Mouse (Mus musculus) heart, embryonic 11.5 days (tissue): ENCODE results near the gene Zcchc3. TPM values are rescaled to one million over a fixed set of nuclear protein-coding genes. Genes with fewer than 3 reads are reported as not detected.
A peak's percentile ranks its signal among the peaks of the same experiment; 100 is the strongest.

Source experiments
- ATAC-seq: fragments of 200-750 bp; cut with Nextera tagmentation; replicated peaks from 2 replicates; pipeline ENCODE4 v1.8.0; 2017; ENCODE audit warnings: moderate library complexity; ENCODE audit not compliant: insufficient number of reproducible peaks, low FRiP score, low TSS enrichment
- H3K27ac ChIP-seq: fragments of 300-500 bp; sonication (generic); 2 replicates; pipeline ENCODE4 v1.5.1; 2014; ENCODE audit warnings: mild to moderate bottlenecking, low read depth, low read length
- H3K27me3 ChIP-seq: fragments of 300-500 bp; sonication (generic); 2 replicates; pipeline ENCODE4 v1.6.1; 2014; ENCODE audit warnings: mild to moderate bottlenecking, low read length, mixed read lengths; ENCODE audit not compliant: control insufficient read depth, insufficient read depth
- H3K36me3 ChIP-seq: fragments of 300-500 bp; sonication (generic); 2 replicates; pipeline ENCODE4 v1.6.1; 2014; ENCODE audit warnings: mild to moderate bottlenecking, low read length, moderate library complexity, mixed read lengths; ENCODE audit not compliant: control insufficient read depth, insufficient read depth
- H3K4me1 ChIP-seq: fragments of 300-500 bp; sonication (generic); 2 replicates; pipeline ENCODE4 v1.6.1; 2014; ENCODE audit warnings: low read length; ENCODE audit not compliant: control insufficient read depth, insufficient read depth
- H3K4me2 ChIP-seq: fragments of 300-500 bp; sonication (generic); 2 replicates; pipeline ENCODE4 v1.6.1; 2014; ENCODE audit warnings: mild to moderate bottlenecking, moderate library complexity
- H3K4me3 ChIP-seq: fragments of 300-500 bp; sonication (generic); 2 replicates; pipeline ENCODE4 v1.5.1; 2014; ENCODE audit warnings: low read depth, low read length
- H3K9ac ChIP-seq: fragments of 300-500 bp; sonication (generic); 2 replicates; pipeline ENCODE4 v1.6.1; 2014; ENCODE audit warnings: mild to moderate bottlenecking, low read depth, low read length, moderate library complexity
- H3K9me3 ChIP-seq: fragments of 300-500 bp; sonication (generic); replicated peaks from 2 replicates; pipeline ENCODE4 v1.6.1; 2016; ENCODE audit warnings: low read length; ENCODE audit not compliant: control insufficient read depth
- WGBS: fragments of 180-500 bp; shearing (Covaris S2); extraction: QIAGEN DNeasy Blood & Tissue Kit; methylation state at CpG from one replicate; pipeline ENCODE4 v1.1.7; 2014; ENCODE audit not compliant: insufficient replicate concordance; 5-methylcytosine and 5-hydroxymethylcytosine counted together
- polyA plus RNA-seq: library from polyadenylated mRNA; unstranded; fragments of >200 nt; fragmentation: Nextera tagmentation; extraction: Ambion mirVana; gene quantifications from 2 replicates; pipeline ENCODE4 v1.2.1, GENCODE M21; 2014

Zcchc3 gene
- polyA plus RNA-seq, 1 experiment from 2014 or later = 50.9 TPM

DNA sequence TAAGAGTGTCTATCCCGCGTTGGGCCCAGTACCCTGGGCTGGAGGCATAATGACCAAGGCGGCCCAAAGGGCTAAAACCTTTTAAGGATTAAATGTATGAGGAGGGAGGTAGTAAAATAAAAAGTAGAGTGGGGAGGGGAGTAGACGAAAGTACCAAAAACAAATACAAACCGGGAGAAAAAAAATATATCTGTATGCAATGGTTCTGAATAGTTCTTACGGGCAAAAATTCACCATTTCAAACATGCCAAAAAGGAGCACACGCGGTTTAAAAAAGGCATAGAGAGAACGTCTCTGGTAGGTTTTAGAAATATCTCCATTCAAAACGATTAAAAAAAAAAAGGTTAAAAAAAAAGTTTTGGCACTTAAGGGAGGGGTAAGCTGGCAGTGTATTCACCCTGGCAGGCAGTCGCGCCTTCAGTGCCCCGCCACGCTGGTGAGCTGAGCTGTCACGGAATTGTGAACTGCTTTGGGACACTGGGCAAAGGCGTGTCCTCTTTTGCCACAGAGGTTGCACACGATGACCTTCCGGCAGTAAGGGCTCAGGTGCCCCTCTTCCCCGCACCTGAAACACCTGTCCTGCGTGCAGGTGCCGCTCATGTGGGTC is 1.6 kb downstream of the Zcchc3 start:
- Histone ChIP-seq H3K9ac (peak overlapping the region; percentile 100), H3K4me3 (peak overlapping the region; percentile 96), H3K9me3 (peaks cover 5% of the 10 kb centered on the region; the same call in 1 of the 2 replicates), H3K36me3 (no peaks in the 10 kb centered on the region), H3K4me1 (peaks cover 28% of the 10 kb centered on the region), H3K4me2 (peak overlapping the region; percentile 95), H3K27ac (peak overlapping the region; percentile 100), H3K27me3 (no peaks in the 10 kb centered on the region)
- no peak for ATAC-seq
- WGBS = 2% methylated on average over 21 of the region's 21 CpGs

DNA sequence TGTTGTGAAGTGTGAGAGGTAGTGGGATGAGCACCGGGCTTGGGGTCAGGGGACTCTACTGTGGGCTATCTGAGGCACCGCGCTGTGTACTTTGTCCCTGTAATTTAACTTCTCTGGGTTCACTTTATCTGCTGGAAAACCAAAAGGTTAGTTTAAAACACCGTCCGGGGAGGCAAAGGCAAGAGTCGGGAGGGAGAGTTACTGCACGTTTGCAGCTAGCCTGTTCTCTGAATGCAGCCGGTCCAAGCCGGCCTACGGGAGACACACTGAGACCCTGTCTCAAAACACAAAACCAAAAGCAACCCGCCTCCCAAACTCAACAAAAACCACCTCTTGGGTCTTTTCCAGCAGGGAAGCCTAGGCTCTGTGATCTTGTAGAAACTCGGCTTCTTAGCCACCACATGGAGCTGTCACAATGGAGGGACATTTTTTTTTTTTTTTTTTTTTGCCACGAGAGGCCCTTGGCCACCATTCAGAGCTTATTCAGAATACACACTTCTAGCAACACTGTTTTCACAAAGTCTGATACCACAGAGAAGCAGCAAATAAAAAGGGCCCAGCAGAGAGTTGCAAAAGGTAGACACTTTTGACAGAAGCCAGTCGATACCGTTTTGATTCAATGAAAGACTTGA is 2.2 kb downstream of the Zcchc3 start:
- peak overlapping the region; percentile 96 for H3K4me3 ChIP-seq

DNA sequence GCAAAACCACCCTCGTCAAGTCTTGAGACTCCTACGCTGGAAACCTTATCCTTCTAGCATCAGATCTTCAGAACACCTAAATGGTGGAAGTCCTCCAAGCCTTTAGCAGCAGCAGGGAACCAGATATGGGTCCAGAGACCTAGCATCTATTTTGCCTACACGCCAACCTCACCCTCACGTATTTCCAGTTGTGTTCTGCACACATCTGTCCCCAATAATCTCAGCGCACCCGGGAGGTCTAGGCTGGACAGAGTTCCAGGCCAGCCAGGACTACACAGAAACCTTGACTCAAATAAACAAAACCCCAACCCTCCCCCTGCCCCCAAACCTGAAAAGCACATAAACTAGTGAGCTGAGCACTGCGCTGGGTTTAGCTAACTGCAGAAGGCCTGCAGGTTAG is 3.4 kb downstream of the Zcchc3 start:
- peak overlapping the region; percentile 100 for H3K27ac ChIP-seq
- ATAC-seq = no peak
- H3K9ac ChIP-seq = peak overlapping the region; percentile 100
- no peaks in the 10 kb centered on the region for H3K27me3 ChIP-seq
- H3K36me3 ChIP-seq = no peaks in the 10 kb centered on the region
- peak overlapping the region; percentile 95 for H3K4me2 ChIP-seq
- WGBS = 8% methylated on average over 7 of the region's 7 CpGs
- H3K4me3 ChIP-seq = peak overlapping the region; percentile 96
- H3K4me1 ChIP-seq = peaks cover 28% of the 10 kb centered on the region
- peaks cover 5% of the 10 kb centered on the region; the same call in 1 of the 2 replicates for H3K9me3 ChIP-seq

More for the DNA sequence above, 2.2 kb downstream of the Zcchc3 start:
- Histone ChIP-seq H3K9me3 (peaks cover 5% of the 10 kb centered on the region; the same call in 1 of the 2 replicates), H3K27me3 (no peaks in the 10 kb centered on the region), H3K9ac (peak overlapping the region; percentile 100), H3K4me1 (peaks cover 28% of the 10 kb centered on the region), H3K4me2 (peak overlapping the region; percentile 95), H3K27ac (peak overlapping the region; percentile 100), H3K36me3 (no peaks in the 10 kb centered on the region)
- 5% methylated on average over 15 of the region's 15 CpGs for WGBS
- no peak for ATAC-seq

DNA sequence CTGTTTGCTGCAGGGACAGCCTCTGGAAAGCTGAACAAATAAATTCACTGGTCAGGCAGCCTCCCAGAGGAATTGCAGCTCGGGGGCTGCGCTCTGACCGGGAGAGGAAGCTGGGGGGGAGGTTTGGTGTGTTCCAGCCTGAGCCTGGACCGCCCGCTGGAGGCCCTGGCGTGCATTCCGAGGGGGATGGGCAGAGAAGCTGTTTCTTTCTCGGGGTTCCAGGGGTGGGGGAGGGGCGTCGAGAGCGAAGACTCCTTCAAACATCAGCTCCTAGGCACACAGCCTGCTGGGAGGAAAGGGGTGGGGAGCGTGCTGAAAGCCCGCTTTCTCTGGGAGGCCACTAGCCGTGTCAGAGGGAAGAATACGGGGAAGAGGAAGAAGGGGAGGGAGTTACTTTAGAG is 3.9 kb downstream of the Zcchc3 start:
- peak overlapping the region; percentile 100 for H3K27ac ChIP-seq
- no peaks in the 10 kb centered on the region for H3K27me3 ChIP-seq
- H3K36me3 ChIP-seq = no peaks in the 10 kb centered on the region
- H3K9ac ChIP-seq = peak overlapping the region; percentile 100
- peaks cover 28% of the 10 kb centered on the region for H3K4me1 ChIP-seq
- peak overlapping the region; percentile 95 for H3K4me2 ChIP-seq
- WGBS = 0% methylated on average over 15 of the region's 15 CpGs
- ATAC-seq = peak; percentile 60
- peak overlapping the region; percentile 96 for H3K4me3 ChIP-seq
- peaks cover 1% of the 10 kb centered on the region; the same call in 1 of the 2 replicates for H3K9me3 ChIP-seq

DNA sequence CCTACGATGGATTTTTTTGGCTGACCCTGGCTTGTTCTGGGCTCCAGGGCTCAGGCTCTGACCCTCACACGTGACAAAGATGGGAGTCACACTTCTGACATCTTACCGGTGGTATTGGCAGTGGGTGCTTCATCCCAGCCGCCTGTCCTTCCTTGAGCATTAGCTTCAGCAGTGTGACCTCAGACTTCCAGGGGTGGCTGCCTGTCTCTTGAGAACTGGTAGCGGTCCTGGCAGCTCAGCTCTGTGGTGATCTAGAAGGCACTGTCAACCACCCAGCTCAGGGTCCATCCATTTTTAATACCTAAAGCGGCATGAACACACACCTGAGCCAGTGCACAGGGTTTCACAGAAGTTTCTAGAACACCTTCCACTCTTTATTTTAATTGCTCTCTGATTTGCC is 5.0 kb downstream of the Zcchc3 start:
- WGBS = 75% methylated on average over 6 of the region's 6 CpGs
- no peak overlapping the region for H3K9ac ChIP-seq
- no peaks in the 10 kb centered on the region for H3K9me3 ChIP-seq
- H3K4me3 ChIP-seq = no peak overlapping the region
- no peaks in the 10 kb centered on the region for H3K36me3 ChIP-seq
- H3K27me3 ChIP-seq = no peaks in the 10 kb centered on the region
- H3K4me2 ChIP-seq = no peak overlapping the region
- peak overlapping the region; percentile 100; the same call in 1 of the 2 replicates for H3K27ac ChIP-seq
- peaks cover 28% of the 10 kb centered on the region for H3K4me1 ChIP-seq
- no peak for ATAC-seq

DNA sequence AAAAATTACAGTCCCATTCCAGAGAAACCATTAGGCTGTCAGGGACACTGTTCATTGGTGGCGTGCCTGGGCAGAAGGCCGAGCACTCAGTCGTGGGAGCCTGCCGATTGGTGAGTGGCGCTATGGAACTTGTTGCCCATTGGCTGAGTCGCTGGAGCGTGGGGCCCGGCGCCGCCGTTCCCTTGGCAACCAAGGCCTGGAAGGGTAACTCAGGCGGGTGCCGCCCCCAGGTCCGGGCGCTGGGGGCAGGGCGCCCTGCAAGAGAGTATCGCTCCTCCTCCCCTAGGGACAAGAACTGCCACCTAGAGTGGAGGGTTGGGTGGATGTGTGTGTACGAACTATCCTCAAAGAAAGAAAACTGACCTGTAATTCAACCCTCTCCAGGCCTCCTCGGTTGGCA is 8.7 kb downstream of the Zcchc3 start:
- Histone ChIP-seq H3K9ac (peak overlapping the region; percentile 68), H3K4me3 (peak overlapping the region; percentile 46), H3K27ac (peak overlapping the region; percentile 54), H3K27me3 (no peaks in the 10 kb centered on the region), H3K9me3 (no peaks in the 10 kb centered on the region), H3K4me1 (peaks cover 18% of the 10 kb centered on the region), H3K4me2 (peak overlapping the region; percentile 81), H3K36me3 (no peaks in the 10 kb centered on the region)
- WGBS = under 1% methylated on average over 19 of the region's 19 CpGs
- ATAC-seq = peak; percentile 96

DNA sequence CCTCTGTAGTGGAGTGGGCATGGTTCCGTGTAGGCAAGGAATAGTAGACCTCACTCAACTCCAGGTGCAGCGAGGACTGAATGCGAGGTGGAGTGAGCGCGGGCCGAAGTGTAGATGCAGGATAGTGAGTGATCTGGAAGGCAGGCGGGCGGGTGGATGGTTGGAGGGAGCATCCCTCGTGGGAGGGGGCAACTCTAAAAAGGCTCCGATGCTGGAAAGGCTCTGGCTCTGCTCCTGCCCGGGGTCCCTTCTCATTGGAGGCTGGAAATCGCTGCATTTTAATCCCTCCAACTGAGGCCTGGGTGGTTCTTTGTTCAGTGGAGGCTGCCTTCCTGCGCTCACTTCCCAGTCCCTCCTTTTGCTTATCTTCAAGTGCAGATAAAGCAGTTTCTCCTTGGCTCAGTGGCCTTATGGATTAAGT is 15.7 kb downstream of the Zcchc3 start:
- Histone ChIP-seq H3K4me2 (peak overlapping the region; percentile 90), H3K27me3 (no peaks in the 10 kb centered on the region), H3K36me3 (no peaks in the 10 kb centered on the region), H3K4me1 (peaks cover 24% of the 10 kb centered on the region), H3K27ac (peak overlapping the region; percentile 99), H3K4me3 (peak overlapping the region; percentile 73), H3K9me3 (no peaks in the 10 kb centered on the region), H3K9ac (peak overlapping the region; percentile 97)
- under 1% methylated on average over 13 of the region's 13 CpGs for WGBS
- ATAC-seq = no peak; the same call in 1 of the 2 replicates

DNA sequence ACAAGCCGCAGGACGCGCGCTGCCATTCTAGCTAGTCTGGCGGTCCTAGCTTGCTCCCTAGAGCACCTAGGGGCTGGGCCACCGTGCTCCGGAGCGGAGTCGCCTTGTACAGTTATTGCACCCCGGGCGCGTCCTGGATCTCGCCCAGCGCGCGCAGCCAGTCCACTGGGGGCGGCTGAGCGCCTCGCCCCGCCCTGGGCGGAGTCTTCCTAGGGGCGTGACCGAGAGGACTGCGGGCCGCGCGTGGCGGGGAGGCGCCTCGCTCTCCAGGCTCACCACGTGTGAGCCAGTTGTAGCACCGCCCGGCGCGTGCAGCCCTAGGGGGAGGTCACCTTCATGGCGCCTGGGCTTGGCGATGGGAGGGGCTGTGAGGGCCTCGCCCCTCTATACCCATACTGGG is 16.1 kb downstream of the Zcchc3 start:
- Histone ChIP-seq H3K27me3 (no peaks in the 10 kb centered on the region), H3K27ac (peak overlapping the region; percentile 99), H3K36me3 (no peaks in the 10 kb centered on the region), H3K4me2 (peak overlapping the region; percentile 90), H3K4me1 (peaks cover 28% of the 10 kb centered on the region), H3K4me3 (peak overlapping the region; percentile 73), H3K9me3 (no peaks in the 10 kb centered on the region), H3K9ac (peak overlapping the region; percentile 97)
- peak; percentile 87 for ATAC-seq
- under 1% methylated on average over 38 of the region's 38 CpGs for WGBS
